Mouse (Mus musculus): ENCODE data around the gene Cln3. TPM values are rescaled to one million over a fixed set of nuclear protein-coding genes. Genes with fewer than 3 reads are reported as not detected.

Gene Cln3
- polyA plus RNA-seq, 2 experiments: 7.2 to 8.8 TPM

DNA sequence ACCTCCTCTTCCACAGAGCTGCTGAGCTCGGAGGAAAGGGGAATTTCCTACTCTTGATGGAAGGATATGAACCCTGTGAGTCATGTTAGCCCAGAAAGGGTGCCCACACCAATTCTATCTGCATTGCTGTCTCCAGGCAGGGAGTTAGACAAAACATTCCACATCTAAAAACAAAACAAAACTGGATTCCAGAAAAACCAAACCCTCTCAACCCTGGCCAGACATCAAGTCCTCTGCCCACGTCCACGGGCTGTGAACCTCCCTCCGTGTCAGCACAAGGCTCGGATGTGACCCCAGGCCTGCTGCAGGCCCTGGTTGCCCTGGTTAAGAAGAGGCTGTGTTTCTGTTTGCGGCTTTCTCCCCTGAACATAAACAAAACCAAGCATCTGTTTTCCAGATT, 42.5 kb upstream of the Cln3 start:
- no peaks in the 10 kb centered on the region for H3K27me3 ChIP-seq (ENCODE audit: control insufficient read depth, insufficient read depth, low read length)
- H3K4me3 ChIP-seq (ENCODE audit: insufficient read depth in 1 of 2, low read depth in 2 of 2, low read length in 2 of 2): no peak overlapping the region
- DNase-seq (ENCODE audit: low read depth in 3 of 3, low spot score in 3 of 3): no peak
- TF ChIP-seq CTCF (IDR thresholded peaks at IDR 0.05; ENCODE audit: low read depth): no peak
- TF ChIP-seq EP300 (IDR thresholded peaks at IDR 0.05; ENCODE audit: low read depth): no peak
- no peak overlapping the region for H3K4me2 ChIP-seq (ENCODE audit: low read depth)
- no peak overlapping the region for H3K27ac ChIP-seq
- H3K4me1 ChIP-seq (replicated peaks; ENCODE audit: control insufficient read depth in 2 of 2, insufficient read depth in 2 of 2, low read length in 1 of 2): peaks cover 14 to 21% of the 10 kb centered on the region in 2 experiments
- H3K36me3 ChIP-seq (replicated peaks; ENCODE audit: control insufficient read depth, insufficient read depth, low read depth): no peaks in the 10 kb centered on the region
- no peaks in the 10 kb centered on the region for H3K9me3 ChIP-seq (ENCODE audit: control insufficient read depth, low read length)
- 62% methylated on average over 6 of the region's 6 CpGs for WGBS (ENCODE audit: insufficient replicate concordance)
- no peak overlapping the region for H3K9ac ChIP-seq (replicated peaks)
- no peak for ATAC-seq (ENCODE audit: insufficient read depth)

- no peaks in the 10 kb centered on the region for H3K36me3 ChIP-seq (replicated peaks; ENCODE audit: control insufficient read depth, insufficient read depth, low read depth)
- ATAC-seq (ENCODE audit: insufficient read depth) (no peak), DNase-seq (ENCODE audit: low read depth in 3 of 3, low spot score in 3 of 3) (no peak)
- no peak overlapping the region for H3K27ac ChIP-seq
- peak overlapping the region; percentile 37; the same call in 1 of the 2 replicates for H3K4me2 ChIP-seq (ENCODE audit: low read depth)
- H3K9me3 ChIP-seq (ENCODE audit: control insufficient read depth, low read length): no peaks in the 10 kb centered on the region
- no peak for TF ChIP-seq CTCF (IDR thresholded peaks at IDR 0.05; ENCODE audit: low read depth)
- no peak for TF ChIP-seq EP300 (IDR thresholded peaks at IDR 0.05; ENCODE audit: low read depth)
- H3K9ac ChIP-seq (replicated peaks): no peak overlapping the region
- no peak overlapping the region for H3K4me3 ChIP-seq (ENCODE audit: insufficient read depth in 1 of 2, low read depth in 2 of 2, low read length in 2 of 2)
- WGBS (ENCODE audit: insufficient replicate concordance): 67% methylated on average over 3 of the region's 3 CpGs
- peaks cover 18 to 36% of the 10 kb centered on the region in 2 experiments for H3K4me1 ChIP-seq (replicated peaks; ENCODE audit: control insufficient read depth in 2 of 2, insufficient read depth in 2 of 2, low read length in 1 of 2)
- no peaks in the 10 kb centered on the region for H3K27me3 ChIP-seq (ENCODE audit: control insufficient read depth, insufficient read depth, low read length)
Observed at GRCm38 (mm10) chr7:126625807-126626600, 40.4 kb upstream of the Cln3 start.

DNA sequence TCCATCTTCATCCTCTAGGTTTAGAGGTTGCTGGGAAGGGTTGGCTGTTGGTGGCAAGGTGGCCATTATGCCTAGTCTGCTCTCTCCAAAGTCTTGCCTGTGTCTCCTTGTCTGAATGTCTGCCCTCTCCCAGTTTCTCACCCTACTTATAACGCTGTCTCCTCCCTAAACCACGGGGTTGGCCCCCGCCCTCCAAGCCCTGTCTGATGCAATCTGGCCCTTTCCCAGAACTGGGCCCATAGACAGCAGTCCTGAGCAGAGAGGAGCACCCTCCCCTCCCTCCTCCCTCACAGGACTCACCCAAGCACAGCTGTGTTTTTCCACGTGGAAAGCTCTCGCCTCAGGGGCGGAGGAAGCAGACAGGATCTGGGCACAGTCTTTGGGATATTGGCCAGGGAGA, 39.8 kb upstream of the Cln3 start:
- ATAC-seq (ENCODE audit: insufficient read depth): peak; percentile 68; the same call in 1 of the 2 replicates
- H3K4me2 ChIP-seq (ENCODE audit: low read depth): peak overlapping the region; percentile 37
- H3K9ac ChIP-seq (replicated peaks): no peak overlapping the region; the same call in 1 of the 2 replicates
- peaks cover 18 to 36% of the 10 kb centered on the region in 2 experiments for H3K4me1 ChIP-seq (replicated peaks; ENCODE audit: control insufficient read depth in 2 of 2, insufficient read depth in 2 of 2, low read length in 1 of 2)
- TF ChIP-seq EP300 (IDR thresholded peaks at IDR 0.05; ENCODE audit: low read depth): no peak
- TF ChIP-seq CTCF (IDR thresholded peaks at IDR 0.05; ENCODE audit: low read depth): no peak
- DNase-seq (ENCODE audit: low read depth in 3 of 3, low spot score in 3 of 3): peak in 2 of 3 experiments; percentile 28 to 52
- 13% methylated on average over 6 of the region's 6 CpGs for WGBS (ENCODE audit: insufficient replicate concordance)
- H3K4me3 ChIP-seq (ENCODE audit: insufficient read depth in 1 of 2, low read depth in 2 of 2, low read length in 2 of 2): no peak overlapping the region; a peak in 1 of 4 replicates
- no peak overlapping the region for H3K27ac ChIP-seq
- no peaks in the 10 kb centered on the region for H3K9me3 ChIP-seq (ENCODE audit: control insufficient read depth, low read length)
- H3K36me3 ChIP-seq (replicated peaks; ENCODE audit: control insufficient read depth, insufficient read depth, low read depth): no peaks in the 10 kb centered on the region
- no peaks in the 10 kb centered on the region for H3K27me3 ChIP-seq (ENCODE audit: control insufficient read depth, insufficient read depth, low read length)

- no peak overlapping the region for H3K27ac ChIP-seq
- no peak overlapping the region for H3K4me3 ChIP-seq (ENCODE audit: insufficient read depth in 1 of 2, low read depth in 2 of 2, low read length in 2 of 2)
- no peak overlapping the region for H3K9ac ChIP-seq (replicated peaks)
- ATAC-seq (ENCODE audit: insufficient read depth) (no peak), DNase-seq (ENCODE audit: low read depth in 3 of 3, low spot score in 3 of 3) (no peak)
- peak overlapping the region; percentile 37; the same call in 1 of the 2 replicates for H3K4me2 ChIP-seq (ENCODE audit: low read depth)
- no peak for TF ChIP-seq CTCF (IDR thresholded peaks at IDR 0.05; ENCODE audit: low read depth)
- TF ChIP-seq EP300 (IDR thresholded peaks at IDR 0.05; ENCODE audit: low read depth): no peak
- no peaks in the 10 kb centered on the region for H3K27me3 ChIP-seq (ENCODE audit: control insufficient read depth, insufficient read depth, low read length)
- WGBS (ENCODE audit: insufficient replicate concordance): 78% methylated on average over 16 of the region's 16 CpGs
- H3K4me1 ChIP-seq (replicated peaks; ENCODE audit: control insufficient read depth in 2 of 2, insufficient read depth in 2 of 2, low read length in 1 of 2): peaks cover 18 to 36% of the 10 kb centered on the region in 2 experiments
- no peaks in the 10 kb centered on the region for H3K9me3 ChIP-seq (ENCODE audit: control insufficient read depth, low read length)
- H3K36me3 ChIP-seq (replicated peaks; ENCODE audit: control insufficient read depth, insufficient read depth, low read depth): no peaks in the 10 kb centered on the region
Observed at GRCm38 (mm10) chr7:126624774-126625173, 39.2 kb upstream of the Cln3 start.

- H3K4me1 ChIP-seq (replicated peaks; ENCODE audit: control insufficient read depth in 2 of 2, insufficient read depth in 2 of 2, low read length in 1 of 2): peaks cover 18 to 34% of the 10 kb centered on the region in 2 experiments
- H3K9ac ChIP-seq (replicated peaks): no peak overlapping the region; the same call in 1 of the 2 replicates
- H3K4me3 ChIP-seq (ENCODE audit: insufficient read depth in 1 of 2, low read depth in 2 of 2, low read length in 2 of 2): no peak overlapping the region
- H3K27me3 ChIP-seq (ENCODE audit: control insufficient read depth, insufficient read depth, low read length): no peaks in the 10 kb centered on the region
- ATAC-seq (ENCODE audit: insufficient read depth) (no peak), DNase-seq (ENCODE audit: low read depth in 3 of 3, low spot score in 3 of 3) (no peak)
- 14% methylated on average over 1 of the region's 1 CpGs for WGBS (ENCODE audit: insufficient replicate concordance)
- H3K4me2 ChIP-seq (ENCODE audit: low read depth): no peak overlapping the region
- no peak overlapping the region for H3K27ac ChIP-seq
- H3K36me3 ChIP-seq (replicated peaks; ENCODE audit: control insufficient read depth, insufficient read depth, low read depth): no peaks in the 10 kb centered on the region
- H3K9me3 ChIP-seq (ENCODE audit: control insufficient read depth, low read length): no peaks in the 10 kb centered on the region
- TF ChIP-seq EP300 (IDR thresholded peaks at IDR 0.05; ENCODE audit: low read depth) (no peak), CTCF (IDR thresholded peaks at IDR 0.05; ENCODE audit: low read depth) (no peak)
Observed at GRCm38 (mm10) chr7:126623381-126623780, 37.8 kb upstream of the Cln3 start.
